Comparison of ENCODE assay signal across 8 mouse cellular contexts in the genomic region with DNA sequence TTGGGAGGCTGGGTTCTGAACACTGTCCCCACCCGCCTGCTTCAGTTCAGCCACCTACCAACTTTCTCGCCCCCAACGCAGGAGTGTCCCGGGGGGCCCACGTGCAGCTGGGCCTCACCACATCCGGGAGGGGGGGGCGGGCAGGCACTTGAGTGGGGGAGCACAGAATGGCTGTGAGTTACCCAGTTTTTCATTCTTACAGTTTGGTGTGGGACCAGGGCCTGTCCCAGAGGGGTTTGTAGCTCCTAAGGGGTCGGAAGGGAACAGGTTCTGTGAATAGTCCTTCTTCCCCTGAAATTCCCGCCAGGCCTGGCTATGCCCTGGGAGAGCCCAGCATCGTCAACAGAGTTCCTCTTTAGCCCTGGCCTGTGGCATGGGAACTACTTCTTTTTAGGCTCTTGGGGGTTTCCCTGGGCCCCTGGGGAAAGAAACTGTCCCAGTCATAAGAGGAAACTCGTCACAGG. TPM values are rescaled to one million over a fixed set of nuclear protein-coding genes. Genes with fewer than 3 reads are reported as not detected.
DNase-seq lines count a peak whose midpoint lies in the region; ATAC-seq lines count a peak whose summit lies in the region.

No protein-coding gene starts in this region.

- H3K9ac ChIP-seq in embryonic facial prominence, embryonic 13.5 days = 0 out of 2 replicates have a peak overlapping the region, but pooled peaks have one; percentile 73

- H3K27me3 ChIP-seq in embryonic facial prominence, embryonic 13.5 days = peaks cover 48% of the 10 kb centered on the region

- H3K27ac ChIP-seq in embryonic facial prominence, embryonic 13.5 days = no peak overlapping the region

- no peaks in the 10 kb centered on the region for H3K9me3 ChIP-seq in embryonic facial prominence, embryonic 13.5 days

- WGBS in embryonic facial prominence, embryonic 13.5 days = 37% methylated on average over 11 of the region's 11 CpGs

- peaks cover 24% of the 10 kb centered on the region for H3K4me1 ChIP-seq in embryonic facial prominence, embryonic 13.5 days

- no peaks in the 10 kb centered on the region for H3K36me3 ChIP-seq in embryonic facial prominence, embryonic 13.5 days

- ATAC-seq in embryonic facial prominence, embryonic 13.5 days (ENCODE audit: insufficient number of reproducible peaks, insufficient read depth, low FRiP score, low TSS enrichment, low read depth) = no peak
- no peak for ATAC-seq in frontal cortex, adult (ENCODE audit: low TSS enrichment)

- H3K4me2 ChIP-seq in embryonic facial prominence, embryonic 13.5 days = peak overlapping the region; percentile 95

- DNase-seq in layer of hippocampus, adult 9-11 months = peak; percentile 15
- DNase-seq in layer of hippocampus, adult 18-20 months (ENCODE audit: low spot score in 2 of 2) = no peak
- DNase-seq in lung, postnatal 25 days (ENCODE audit: low spot score) = peak; percentile 42
- peak; percentile 94 for DNase-seq in thymus, postnatal 14 days
- no peak for DNase-seq in frontal cortex, postnatal 25 days (ENCODE audit: low spot score in 2 of 2)
- no peak for DNase-seq in embryo, embryonic 9.5 days (ENCODE audit: extremely low spot score)

- H3K4me3 ChIP-seq in embryonic facial prominence, embryonic 13.5 days = no peak overlapping the region

RNA-seq across cellular contexts. Expression of gene Dusp2, which starts 0.8 kb away (rescaled TPM):
- total RNA-seq in layer of hippocampus, adult 18-20 months (2021) = 1 to 10 TPM in 1 of 2 experiments, under 1 TPM in 1; 0.91 to 1.4 TPM
- polyA plus RNA-seq in embryonic facial prominence, embryonic 13.5 days (2015; fragmentation: Nextera tagmentation; extraction: Ambion mirVana) = 6.7 and 8.3 TPM in 2 replicates

RNA-seq across cellular contexts. Expression of gene Astl, which starts 3.3 kb away (rescaled TPM):
- not detected for total RNA-seq in layer of hippocampus, adult 18-20 months (2021)
- polyA plus RNA-seq in embryonic facial prominence, embryonic 13.5 days (2015; fragmentation: Nextera tagmentation; extraction: Ambion mirVana) = 0.30 and 0.76 TPM in 2 replicates

RNA-seq across cellular contexts. Expression of gene Adra2b, which starts 27.9 kb away (rescaled TPM):
- total RNA-seq in layer of hippocampus, adult 18-20 months (2021) = under 1 TPM; 0.10 to 0.12 TPM
- 0.39 and 0.51 TPM in 2 replicates for polyA plus RNA-seq in embryonic facial prominence, embryonic 13.5 days (2015; fragmentation: Nextera tagmentation; extraction: Ambion mirVana)

Comparison
In these comparisons a context has a peak if more than half of its experiments do, and no peak if none do; other contexts are left out.
1. DNase-seq: peak in layer of hippocampus, adult 9-11 months (single experiment), lung, postnatal 25 days (single experiment) and thymus, postnatal 14 days (single experiment); none in layer of hippocampus, adult 18-20 months (0 of 2), frontal cortex, postnatal 25 days (0 of 2) and embryo, embryonic 9.5 days (single experiment).